21 mouse cellular contexts compared by ENCODE assay signal in genomic region chr11:110451590-110451989, GRCm38 (mm10).
"Had no signal": no experiment of that assay in that cellular context is flagged by ENCODE, and none has a peak within 500 bp of the region (broad histone marks: within the 10 kb centered on the region; RNA-seq: fewer than 3 reads in every experiment).

No protein-coding gene starts in this region.

- H3K9ac ChIP-seq: kidney, embryonic 15.5 days; lung, embryonic 15.5 days; midbrain, embryonic 12.5 days; midbrain, embryonic 15.5 days; neural tube, embryonic 12.5 days; neural tube, embryonic 15.5 days; stomach, embryonic 15.5 days had no signal

- H3K4me3 ChIP-seq: kidney, embryonic 15.5 days; layer of hippocampus, adult 2 months; left cerebral cortex, adult 2 months; lung, embryonic 15.5 days; midbrain, embryonic 12.5 days; midbrain, embryonic 15.5 days; neural tube, embryonic 12.5 days; neural tube, embryonic 15.5 days; stomach, embryonic 15.5 days had no signal

- H3K27ac ChIP-seq: kidney, embryonic 15.5 days; layer of hippocampus, adult 2 months; left cerebral cortex, adult 2 months; lung, embryonic 15.5 days; macrophage; midbrain, embryonic 12.5 days; midbrain, embryonic 15.5 days; neural tube, embryonic 12.5 days; neural tube, embryonic 15.5 days; stomach, embryonic 15.5 days had no signal

- DNase-seq: kidney, adult 11 months; kidney, adult 8-10 months; kidney, postnatal 14 days; kidney, postnatal 4 days; layer of hippocampus, adult 9-11 months; lung, adult 18-20 months; right cerebral cortex, adult 18-20 months; right cerebral cortex, postnatal 14 days; right cerebral cortex, postnatal 4 days; spleen, adult 18-20 months; thymus, postnatal 25 days had no signal

- H3K36me3 ChIP-seq: kidney, embryonic 15.5 days; lung, embryonic 15.5 days; midbrain, embryonic 12.5 days; midbrain, embryonic 15.5 days; neural tube, embryonic 12.5 days; neural tube, embryonic 15.5 days; stomach, embryonic 15.5 days had no signal

- H3K27me3 ChIP-seq: kidney, embryonic 15.5 days; lung, embryonic 15.5 days; midbrain, embryonic 15.5 days; stomach, embryonic 15.5 days had no signal

- H3K9me3 ChIP-seq: kidney, embryonic 15.5 days; lung, embryonic 15.5 days; midbrain, embryonic 12.5 days; midbrain, embryonic 15.5 days; neural tube, embryonic 12.5 days; neural tube, embryonic 15.5 days; stomach, embryonic 15.5 days had no signal

- H3K4me2 ChIP-seq: kidney, embryonic 15.5 days; lung, embryonic 15.5 days; midbrain, embryonic 12.5 days; midbrain, embryonic 15.5 days; neural tube, embryonic 12.5 days; neural tube, embryonic 15.5 days; stomach, embryonic 15.5 days had no signal

- ATAC-seq: midbrain, embryonic 15.5 days had no signal
